Mouse (Mus musculus): ENCODE results near the gene Meis2.

Gene Meis2

DNA sequence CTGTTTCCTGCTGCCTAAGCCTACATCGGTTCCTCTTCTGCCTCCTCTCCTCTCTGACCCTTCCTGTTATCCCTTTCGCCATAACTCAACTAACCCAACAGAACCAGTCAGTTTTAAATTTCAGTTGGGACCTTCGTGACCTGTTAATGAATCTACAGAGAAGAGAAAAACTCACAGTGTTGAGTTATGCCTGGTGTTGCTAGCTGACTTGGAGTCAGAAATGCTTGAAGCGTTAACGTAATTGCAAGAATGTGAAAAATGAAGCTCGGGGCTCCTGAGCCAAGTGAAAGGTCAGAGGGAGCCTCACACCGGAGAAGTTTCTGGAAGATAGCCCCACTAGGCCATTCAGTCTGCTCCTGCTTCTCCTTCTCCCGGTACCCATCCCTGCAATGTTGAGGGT is 18.3 kb downstream of the Meis2 start:
- in situ Hi-C loops (cut with MboI) = no loop called here

DNA sequence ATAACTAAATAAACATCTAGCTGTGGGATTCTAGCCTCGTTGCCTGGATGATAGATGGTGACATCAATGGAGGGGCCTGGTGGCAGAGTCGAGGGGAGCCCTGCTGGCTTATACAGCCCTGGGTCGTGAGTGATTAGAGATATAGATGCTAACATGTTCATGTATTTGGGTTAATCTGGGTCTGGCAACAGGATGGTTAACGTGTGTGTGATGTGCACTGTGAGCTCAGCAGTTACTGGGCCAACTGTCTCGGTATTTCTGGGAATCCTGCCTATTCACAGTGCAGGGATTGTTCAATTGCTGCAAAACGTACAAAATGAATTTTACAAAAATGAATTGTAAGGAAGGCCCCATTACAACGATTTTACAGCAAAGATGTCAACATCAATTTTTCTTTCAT is 20.6 kb downstream of the Meis2 start:
- in situ Hi-C loops (cut with MboI) = no loop called here

DNA sequence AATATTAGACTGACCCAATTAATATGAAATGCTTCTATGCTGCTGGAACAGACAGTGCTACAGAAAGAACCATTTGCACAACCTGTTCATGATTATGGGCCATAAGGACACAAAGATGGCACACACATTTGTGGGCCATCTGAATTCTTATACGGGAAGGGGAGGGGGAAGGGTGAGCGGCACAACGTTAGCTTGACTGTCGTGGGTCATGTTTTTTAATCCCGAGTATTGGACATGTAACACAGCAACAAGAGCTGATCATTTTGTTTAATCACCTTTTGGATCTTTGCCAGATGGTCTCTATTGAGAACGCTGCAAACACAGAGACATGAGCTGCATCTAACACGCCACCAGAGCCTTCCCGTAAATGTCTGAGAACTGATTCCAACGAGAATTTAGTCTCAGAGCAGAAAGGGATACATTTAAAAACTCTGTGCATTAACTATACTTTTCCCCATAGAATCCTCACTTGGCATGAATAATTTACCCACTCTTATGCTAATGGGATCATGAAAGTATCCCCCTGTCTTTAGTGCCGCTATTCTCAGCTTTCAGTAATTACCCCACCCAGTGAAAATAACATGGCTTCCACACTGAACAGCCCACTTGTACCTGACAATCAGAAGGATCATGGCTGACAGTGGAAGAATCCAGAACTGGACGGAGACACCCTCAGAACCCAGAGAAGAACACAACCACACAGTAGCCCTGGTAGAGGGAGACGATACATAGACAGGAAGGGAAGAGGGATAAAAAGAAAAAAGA is 22.5 kb downstream of the Meis2 start:
- in situ Hi-C loops (cut with MboI) = no loop called here

DNA sequence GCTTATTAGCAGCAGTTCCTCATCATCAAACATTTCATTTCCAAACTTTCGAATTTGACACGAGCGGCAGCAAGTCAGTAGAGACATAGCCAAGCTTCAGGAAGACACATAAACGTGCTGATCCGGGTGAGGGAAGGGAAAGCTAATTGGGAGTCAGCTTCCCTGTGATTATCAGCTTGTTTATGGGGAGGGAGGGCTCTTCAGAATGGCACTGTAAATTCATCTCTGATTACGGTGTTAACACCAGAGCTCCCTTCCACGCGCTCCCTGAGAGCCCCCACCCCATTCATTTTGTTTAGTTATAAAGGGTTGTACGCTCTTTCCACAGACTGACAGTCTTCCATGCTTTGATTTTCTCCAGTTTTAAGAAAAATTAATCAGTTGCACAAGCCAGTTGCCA is 23.2 kb downstream of the Meis2 start:
- in situ Hi-C loops (cut with MboI) = no loop called here

DNA sequence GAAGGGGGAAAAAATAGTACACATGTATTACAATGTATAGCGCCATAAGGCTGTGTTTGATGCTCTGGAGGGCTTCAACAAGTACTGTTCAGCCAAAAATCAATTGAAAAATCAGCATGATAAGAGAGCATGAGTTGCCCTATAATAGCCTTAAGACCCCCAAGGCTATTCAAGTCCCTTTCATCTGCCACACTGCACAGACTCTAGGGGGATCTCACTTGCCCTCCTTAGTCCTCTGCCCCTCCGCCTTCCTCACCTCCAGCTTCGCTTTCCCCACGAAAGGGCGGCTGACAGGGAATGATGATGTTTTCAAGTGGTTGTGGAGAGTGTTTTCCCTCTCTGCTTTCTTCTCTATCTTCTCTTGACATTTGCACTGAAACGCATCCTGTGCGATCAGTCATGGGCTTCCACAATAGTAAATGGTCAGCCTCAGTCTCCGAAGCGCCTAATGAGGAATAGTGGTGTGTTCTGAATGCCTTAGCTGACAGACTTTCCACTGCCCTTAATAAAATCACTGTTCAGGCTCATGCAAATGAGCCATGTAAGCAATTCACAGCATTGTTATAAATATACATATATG is 23.9 kb downstream of the Meis2 start:
- in situ Hi-C loops (cut with MboI) = no loop called here

DNA sequence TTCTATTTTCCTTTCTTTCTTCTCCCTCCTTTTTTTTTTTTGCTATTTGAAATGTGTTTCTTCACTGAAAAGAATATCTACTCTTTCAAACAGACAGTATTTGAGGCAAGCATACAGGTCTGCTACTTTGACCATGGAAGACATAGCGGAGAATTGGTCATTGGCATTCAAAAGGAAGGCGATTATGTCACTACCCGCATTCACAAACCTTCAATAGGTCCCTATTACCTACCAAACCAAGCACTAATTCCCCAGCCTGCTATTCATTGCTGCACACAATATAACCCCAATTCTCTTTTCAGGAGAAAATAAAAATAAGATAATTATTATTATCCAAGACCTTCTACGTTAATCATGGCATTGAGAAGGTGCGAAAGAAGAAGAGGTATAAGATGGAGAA is 30.3 kb downstream of the Meis2 start:
- in situ Hi-C loops (cut with MboI) = no loop called here

DNA sequence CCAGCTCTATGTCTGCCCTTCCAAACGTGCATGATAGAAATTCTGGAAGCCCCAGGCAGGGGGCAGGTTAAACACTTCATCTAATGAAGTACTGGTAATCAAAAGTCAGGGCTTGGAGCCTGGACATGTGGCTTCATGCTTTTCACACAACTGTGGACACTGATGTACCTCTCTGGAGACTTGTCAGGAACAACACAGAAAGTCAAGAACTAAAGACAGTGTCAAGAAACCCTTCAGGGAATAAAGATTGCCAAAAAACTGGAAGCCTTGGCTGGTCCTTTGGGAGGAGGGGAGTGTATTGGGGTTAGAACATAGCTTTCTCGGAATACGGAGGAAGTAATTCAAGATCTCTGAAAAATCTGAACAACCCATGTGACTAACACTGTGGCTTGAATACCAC is 37.5 kb downstream of the Meis2 start:
- in situ Hi-C loops (cut with MboI) = no loop called here

DNA sequence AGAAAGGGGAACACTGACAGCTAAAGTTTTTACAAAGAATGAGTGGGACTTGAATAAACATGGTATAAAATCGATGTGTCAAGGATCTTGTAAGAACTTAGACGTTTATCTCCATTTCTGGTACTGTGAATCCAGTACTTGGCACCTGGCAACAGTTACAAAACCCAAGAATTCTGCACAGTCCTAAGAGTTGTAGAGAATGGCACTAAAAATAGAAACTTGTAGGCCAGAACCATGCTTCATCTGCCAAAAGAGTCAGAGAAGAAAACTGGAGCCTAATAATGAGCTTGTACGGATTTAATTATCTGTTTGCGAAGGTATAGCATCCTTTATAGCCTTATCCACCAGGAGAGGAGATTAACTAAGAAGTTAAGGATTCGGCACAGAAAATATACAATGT is 42.8 kb downstream of the Meis2 start:
- in situ Hi-C loops (cut with MboI) = no loop called here

DNA sequence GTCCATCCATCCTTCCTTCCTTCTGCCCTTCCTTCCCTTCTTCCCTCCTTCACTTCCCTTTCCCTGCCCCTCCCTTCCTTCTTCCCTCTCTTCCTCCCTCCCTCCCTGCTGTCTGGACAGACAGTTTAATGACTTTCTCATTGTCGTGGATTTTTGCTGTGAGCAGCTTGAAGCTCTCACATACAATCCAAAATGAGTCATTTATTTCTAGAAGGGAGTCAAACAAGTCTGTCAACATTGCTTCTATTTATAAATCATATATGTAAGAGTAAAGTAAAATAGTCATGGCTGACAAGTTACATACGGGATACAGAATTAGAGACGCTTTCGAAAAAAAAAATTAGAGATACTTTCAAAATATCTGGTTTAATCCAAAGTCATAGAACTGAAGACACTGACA is 43.7 kb downstream of the Meis2 start:
- in situ Hi-C loops (cut with MboI) = no loop called here

DNA sequence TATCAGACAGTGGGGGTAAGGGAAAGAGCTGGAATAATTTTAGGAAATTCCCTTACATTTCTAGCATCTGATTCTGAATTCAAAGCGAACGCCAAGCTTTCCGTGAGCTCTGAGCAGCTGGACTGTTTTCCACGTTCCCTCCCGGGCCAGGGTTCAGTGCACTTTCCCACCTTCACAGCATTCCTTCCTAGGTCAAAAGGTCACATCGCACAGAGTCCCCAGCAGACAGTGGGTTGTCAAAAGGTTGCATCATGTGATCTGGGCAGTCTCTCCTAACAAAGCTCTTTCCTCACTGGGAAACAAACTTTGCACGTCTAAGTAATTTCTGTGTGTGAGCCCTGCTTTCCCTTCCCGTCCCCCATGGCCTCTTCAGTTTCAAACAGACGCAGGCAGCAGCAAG is 44.6 kb downstream of the Meis2 start:
- in situ Hi-C loops (cut with MboI) = no loop called here

DNA sequence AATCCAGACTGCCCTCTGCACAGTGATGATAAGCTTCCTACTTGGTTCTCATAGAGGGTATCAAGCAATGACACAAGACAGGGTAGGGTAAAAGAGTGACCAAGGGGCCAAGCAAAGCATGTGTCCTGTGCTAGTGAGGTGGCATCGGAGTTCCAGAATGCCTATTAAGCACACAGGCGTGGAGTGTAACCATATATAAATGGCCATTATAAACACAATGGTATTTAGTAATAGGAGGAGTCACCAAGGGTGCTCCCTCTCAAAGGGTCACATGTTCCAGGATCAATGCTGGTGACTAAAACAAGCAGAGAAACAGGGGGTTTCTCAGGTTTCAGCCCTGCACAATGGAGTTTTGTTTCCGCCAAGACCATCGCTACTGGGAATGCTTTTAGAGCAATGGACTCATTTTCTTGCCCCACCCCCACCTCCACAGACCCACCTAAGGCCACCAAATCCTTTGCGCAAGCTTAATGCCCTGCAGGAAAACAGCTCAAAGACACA is 45.1 kb downstream of the Meis2 start:
- in situ Hi-C loops (cut with MboI) = no loop called here

DNA sequence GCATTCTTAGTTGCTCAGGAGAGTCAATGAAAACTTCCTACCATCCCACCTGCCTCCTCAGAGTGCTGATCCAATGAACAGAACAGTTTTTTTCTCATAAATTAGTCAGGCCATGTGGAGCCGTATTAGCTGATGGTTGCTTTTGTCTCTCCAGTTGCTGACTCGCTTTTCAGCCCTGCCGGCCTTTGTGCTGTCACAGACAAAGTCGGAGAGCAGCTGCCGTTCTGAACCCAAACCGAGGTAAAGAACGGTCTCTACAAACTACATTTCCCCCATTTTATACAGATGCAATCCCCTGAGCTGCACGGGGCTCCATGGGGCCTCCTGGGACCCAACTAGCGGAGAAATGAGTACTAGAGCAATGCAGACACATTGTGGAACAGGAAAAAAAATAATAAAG is 45.7 kb downstream of the Meis2 start:
- in situ Hi-C loops (cut with MboI) = no loop called here

DNA sequence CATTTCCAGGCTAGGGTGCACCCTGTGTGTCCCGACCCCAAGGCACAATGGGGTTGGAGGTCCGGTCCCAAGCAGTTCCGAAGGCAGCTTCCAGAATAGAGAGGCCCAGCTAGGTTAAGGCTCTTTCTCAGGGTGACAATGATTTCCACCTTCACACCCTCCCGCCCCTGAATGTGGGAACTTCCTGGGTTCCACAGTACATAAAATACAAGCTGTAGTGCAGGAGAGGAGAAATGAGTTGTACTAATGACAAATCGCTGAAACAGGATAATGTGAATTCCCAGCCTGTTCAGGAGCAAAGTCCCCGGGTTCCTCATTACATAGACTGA is 46.2 kb downstream of the Meis2 start:
- in situ Hi-C loops (cut with MboI) = no loop called here

DNA sequence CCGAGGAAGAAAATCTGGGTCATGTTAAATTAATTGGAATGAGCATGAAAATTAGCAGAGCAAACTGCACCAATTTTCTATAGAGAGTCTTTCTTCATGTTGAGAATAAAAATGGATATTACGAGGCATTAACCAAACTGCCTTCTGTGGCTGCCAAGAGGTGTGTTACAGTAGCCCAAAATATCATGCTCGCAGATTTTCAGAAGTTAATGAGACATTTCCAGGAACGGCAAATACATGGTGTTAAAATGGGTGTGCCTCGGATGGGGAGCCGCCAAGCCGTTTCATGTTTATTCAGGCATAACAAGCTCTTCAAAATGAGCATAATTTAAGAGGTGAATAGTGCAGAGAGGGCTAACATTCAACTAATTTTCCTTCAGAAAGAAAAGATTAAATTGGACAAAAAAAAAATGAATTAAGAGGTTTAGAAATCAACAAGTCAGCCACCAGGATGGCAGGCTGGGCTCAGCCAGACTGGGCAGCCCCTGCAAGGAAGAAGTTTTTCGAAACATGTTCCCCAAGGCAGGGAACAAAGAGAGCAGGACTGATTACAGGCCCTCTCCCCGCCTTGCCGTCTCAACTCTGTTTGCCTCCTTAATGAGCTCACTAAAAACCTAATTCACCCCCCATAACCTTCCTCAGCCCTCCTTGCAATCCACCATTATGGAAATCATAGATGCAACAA is 46.7 kb downstream of the Meis2 start:
- in situ Hi-C loops (cut with MboI) = no loop called here

DNA sequence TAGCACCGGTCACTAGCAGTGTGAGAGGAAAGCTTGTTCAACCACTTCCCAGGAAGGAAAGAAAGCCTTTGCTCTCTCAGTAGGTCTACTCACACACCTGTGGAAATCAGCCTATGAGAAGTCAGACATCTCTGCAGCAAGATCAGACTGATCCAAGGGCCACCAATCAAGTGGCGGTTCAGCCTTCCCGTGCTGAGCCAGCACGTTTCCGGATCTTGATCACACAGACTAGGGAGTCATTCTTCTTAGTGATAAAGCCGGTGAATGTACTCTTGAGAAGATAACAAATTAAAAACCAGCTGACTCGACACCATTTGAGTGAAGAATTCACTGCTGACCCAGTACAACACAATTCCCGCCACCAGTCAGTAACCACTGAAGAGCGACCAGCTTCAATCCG is 50.1 kb downstream of the Meis2 start:
- in situ Hi-C loops (cut with MboI) = no loop called here

DNA sequence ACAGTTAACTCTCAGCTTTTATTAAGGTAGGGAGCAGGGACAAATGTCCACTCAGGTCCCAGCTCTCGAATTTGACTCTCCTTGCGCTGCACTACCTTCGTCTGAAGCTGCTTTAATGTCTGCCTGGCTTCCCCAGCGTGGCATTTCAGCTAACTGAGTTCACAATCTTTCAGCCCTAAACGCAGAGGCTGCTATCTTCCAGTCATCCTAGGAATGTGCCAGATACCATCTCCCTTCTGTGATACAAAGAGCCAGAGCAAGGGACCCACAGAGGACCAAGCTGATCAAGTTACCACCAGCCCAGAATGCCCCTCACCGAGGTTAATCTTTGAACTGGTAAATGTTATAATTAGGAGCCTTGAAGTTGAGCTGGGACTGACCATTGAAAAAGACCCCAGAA is 55.2 kb downstream of the Meis2 start:
- in situ Hi-C loops (cut with MboI) = no loop called here

DNA sequence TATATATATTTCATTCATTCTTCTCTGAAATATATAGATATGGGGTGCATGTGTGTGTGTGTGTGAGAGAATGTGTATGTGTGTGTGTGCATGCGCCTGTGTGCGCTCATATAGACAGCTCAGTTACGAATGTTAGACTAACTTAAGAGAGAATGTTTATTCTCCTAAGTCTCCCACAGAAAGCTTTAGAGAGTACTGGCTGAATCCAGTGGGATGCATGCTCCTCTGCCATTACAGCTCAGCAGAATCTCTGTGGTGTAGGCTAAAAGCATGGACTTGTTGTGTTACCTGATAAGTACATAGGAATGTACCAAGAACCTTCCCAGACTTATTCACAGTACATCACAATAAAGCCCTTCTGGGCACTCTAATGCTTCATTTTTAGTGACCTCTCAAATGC is 55.6 kb downstream of the Meis2 start:
- in situ Hi-C loops (cut with MboI) = no loop called here

DNA sequence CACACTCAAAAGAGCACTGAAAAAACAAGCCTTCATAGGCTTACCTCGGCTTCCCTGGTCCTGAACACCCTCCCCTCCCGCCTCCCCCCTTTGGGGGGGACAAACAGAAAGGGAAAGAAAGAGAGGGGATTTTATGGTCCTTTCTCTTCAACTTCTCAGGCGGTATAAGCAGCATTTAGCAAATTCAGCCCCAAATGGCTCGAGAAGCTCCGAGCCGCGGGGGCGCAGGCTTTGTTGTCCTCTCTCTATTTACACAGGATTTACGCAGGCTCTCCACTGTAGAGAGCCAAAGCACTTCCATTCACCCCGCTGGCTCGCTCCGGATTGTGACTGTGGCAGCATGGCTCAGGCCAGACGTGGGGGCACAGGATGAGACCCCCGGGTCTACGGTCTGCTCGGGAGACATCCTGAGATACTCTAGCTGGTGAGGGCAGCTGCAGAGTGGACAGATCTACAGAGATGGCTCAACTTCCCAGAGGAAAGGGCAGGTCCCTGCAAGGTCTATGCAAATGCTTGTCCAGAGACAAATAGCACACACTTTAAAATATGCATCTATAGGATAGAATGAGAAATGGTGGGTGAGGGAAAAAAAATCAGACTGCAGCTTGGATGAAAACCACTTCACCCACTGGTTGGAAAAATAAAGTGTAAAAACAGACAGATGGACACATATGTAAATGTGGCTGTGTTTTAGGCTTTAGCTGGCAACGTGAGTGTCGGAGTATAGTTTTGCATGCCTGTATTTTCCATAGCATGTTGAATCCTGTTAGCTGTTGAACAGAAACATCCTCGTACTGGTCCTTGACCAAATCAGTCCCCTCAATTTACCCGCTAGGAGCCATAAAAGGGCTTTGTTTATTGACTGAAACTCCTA is 56.3 kb downstream of the Meis2 start:
- in situ Hi-C loops (cut with MboI) = no loop called here

DNA sequence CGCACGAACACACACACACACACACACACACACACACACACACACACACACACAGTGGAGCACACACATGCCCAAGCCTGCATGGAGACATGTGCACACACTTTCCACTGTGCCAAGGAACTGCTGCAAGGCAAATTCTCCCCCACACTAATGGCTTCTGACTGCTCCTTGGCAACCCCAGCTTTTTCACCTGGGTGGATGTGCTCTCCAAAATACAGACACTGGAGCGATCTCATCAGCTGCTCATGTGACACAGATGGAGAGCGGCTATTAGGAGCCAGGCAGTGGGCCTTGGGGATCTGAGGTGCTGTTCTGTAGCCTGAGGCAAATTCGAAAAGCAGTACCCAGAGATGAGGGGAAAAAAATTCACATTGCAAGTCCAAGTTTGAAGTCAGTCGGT is 63.3 kb downstream of the Meis2 start:
- in situ Hi-C loops (cut with MboI) = no loop called here

DNA sequence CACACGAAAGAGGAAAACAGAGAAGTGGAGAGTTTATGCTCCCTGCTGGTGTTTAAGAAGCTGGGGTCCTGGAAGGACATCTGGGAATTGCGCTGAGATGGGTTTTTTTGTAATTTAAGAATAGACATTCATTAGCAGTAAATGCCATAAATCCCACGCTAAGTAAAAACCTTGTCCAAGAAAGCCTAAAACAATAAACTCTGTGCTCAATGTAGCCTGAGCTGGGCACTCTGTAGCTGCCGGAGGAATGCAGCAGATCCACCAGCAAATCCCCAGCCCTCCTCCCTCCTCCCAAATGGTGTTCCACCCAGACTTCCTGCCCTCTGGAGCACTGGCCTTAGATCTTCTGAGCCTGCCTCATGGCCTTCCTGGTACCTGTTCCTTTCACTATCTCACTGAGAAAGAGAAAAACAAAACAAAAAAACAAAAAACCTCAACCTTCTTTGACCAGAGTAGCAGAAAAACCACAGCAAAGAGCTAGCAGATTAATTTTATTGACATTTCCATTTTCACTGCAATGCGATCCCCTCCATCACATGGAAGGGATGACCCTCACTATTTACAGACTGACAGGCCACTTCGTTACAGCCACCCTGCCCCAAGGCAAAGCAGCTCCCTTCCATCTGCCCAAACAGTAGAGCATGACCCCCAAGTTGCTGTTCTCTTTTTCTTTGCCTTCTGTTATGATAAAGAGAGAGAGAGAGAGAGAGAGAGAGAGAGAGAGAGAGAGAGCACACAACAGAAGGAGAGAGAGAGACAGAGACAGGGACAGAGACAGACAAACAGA is 64.1 kb downstream of the Meis2 start:
- in situ Hi-C loops (cut with MboI) = no loop called here

DNA sequence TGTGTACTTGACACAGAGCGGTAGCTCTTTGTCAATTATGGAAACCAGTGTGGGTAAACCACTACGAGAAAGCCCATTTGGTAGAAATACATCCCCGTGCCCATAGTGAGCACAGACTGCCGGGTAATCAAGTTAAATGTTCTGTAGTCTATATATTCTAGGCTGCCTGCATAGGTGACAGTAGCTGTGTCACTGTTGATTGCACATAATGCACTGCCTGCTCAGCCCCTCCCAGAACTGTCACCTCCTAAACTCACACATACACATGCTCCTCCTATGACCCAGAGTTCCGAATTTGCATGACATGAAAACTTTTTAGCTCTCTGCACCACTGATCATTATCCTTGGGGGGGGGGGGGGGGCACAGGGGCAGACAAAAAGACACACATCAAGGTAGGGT is 65.1 kb downstream of the Meis2 start:
- in situ Hi-C loops (cut with MboI) = no loop called here

DNA sequence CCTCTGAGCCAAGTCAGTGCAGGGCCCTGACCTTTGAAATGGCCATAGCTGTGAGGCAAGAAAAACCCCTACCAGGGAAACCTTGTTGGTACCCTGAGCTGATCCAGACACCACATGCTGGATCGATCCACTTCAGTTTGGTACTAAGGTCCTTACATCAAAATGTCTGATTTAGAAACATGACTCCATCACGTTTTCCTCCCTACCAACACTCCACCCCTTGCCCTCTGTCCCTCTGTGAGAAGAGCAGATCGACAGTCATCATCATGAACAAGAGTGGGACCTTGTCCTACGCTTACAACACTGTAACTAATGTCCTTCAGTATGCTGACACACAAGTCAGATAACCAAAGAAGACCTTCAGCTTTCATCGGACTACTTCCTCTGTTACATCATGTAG is 66.8 kb downstream of the Meis2 start:
- in situ Hi-C loops (cut with MboI) = no loop called here

Measured in mature B cell (primary cell).